Mouse (Mus musculus) CH12.LX (cell line): ENCODE measurements at regions not wholly inside any gene's neighbourhood (a gene's known extent, or its start where the extent isn't known, plus 50 kb on each side); places are given as distances from the start of the nearest gene placed in this dataset.

Source experiments
- DNase-seq: peaks from one replicate; pipeline ENCODE4 v3.0.0-alpha.2; 2013; ENCODE audit errors: extremely low read depth
- H3K27ac ChIP-seq: 2 replicates; pipeline ENCODE4 v1.5.1; 2012; ENCODE audit warnings: low read depth, mild to moderate bottlenecking, control low read depth, moderate library complexity; ENCODE audit not compliant: insufficient read depth
- H3K27me3 ChIP-seq: replicated peaks from 2 replicates; pipeline ENCODE3; 2012; ENCODE audit warnings: inconsistent platforms
- H3K36me3 ChIP-seq, 2 experiments: replicated peaks in 1 of 2; 2 replicates each; pipeline versions ENCODE3 to v1.6.1; 2012; ENCODE audit warnings: inconsistent platforms in 1 of 2, low read length in 1 of 2, mild to moderate bottlenecking in 1 of 2, mixed read lengths in 1 of 2, moderate library complexity in 1 of 2; ENCODE audit not compliant: control insufficient read depth in 1 of 2, insufficient read depth in 1 of 2
- H3K4me1 ChIP-seq, 2 experiments: 2 replicates each; pipeline ENCODE4 v1.6.1; 2012; ENCODE audit warnings: inconsistent platforms in 1 of 2, moderate library complexity in 1 of 2; ENCODE audit not compliant: insufficient read depth in 2 of 2, control insufficient read depth in 1 of 2
- H3K4me2 ChIP-seq: 2 replicates; pipeline ENCODE4 v1.6.1; 2012; ENCODE audit warnings: low read depth, mild to moderate bottlenecking, control low read depth; ENCODE audit not compliant: poor library complexity, insufficient read depth, severe bottlenecking
- H3K4me3 ChIP-seq, 3 experiments: fragments of 150-350 bp in 1 of 3; sonication (generic) in 1 of 3; replicated peaks in 1 of 3; 2 replicates each; pipeline versions ENCODE3 to v1.5.1; 2011 to 2012; ENCODE audit warnings: low read depth in 2 of 3, low read length in 2 of 3, mild to moderate bottlenecking in 2 of 3, moderate library complexity in 2 of 3, control low read depth in 1 of 3, improper control_type of control experiment in 1 of 3, inconsistent platforms in 1 of 3, mixed read lengths in 1 of 3; ENCODE audit not compliant: poor library complexity in 1 of 3
- H3K79me2 ChIP-seq: replicated peaks from 2 replicates; pipeline ENCODE4 v1.6.1; 2012; ENCODE audit warnings: mild to moderate bottlenecking, moderate library complexity; ENCODE audit not compliant: control insufficient read depth, poor library complexity, insufficient read depth, severe bottlenecking; ENCODE audit errors: extremely low read depth
- H3K9ac ChIP-seq: 2 replicates; pipeline ENCODE4 v1.6.1; 2012; ENCODE audit warnings: low read depth, mild to moderate bottlenecking, control low read depth, moderate library complexity; ENCODE audit not compliant: insufficient read depth
- H3K9me3 ChIP-seq: replicated peaks from 2 replicates; pipeline ENCODE3; 2012; ENCODE audit warnings: low read length, inconsistent platforms, mixed read lengths
- BHLHE40 ChIP-seq: IDR thresholded peaks from 2 replicates; pipeline ENCODE4 v1.6.1; 2011; ENCODE audit warnings: mild to moderate bottlenecking, low read depth, low read length, improper control_type of control experiment
- CHD1 ChIP-seq: IDR thresholded peaks from 2 replicates; pipeline ENCODE4 v1.6.1; 2012; ENCODE audit warnings: low read depth, low read length, improper control_type of control experiment, inconsistent platforms
- CHD2 ChIP-seq: IDR thresholded peaks from 2 replicates; pipeline ENCODE4 v1.6.1; 2011; ENCODE audit warnings: low read length, improper control_type of control experiment
- CTCF ChIP-seq, 2 experiments: IDR thresholded peaks in 1 of 2; conservative IDR thresholded peaks in 1 of 2; 2 replicates each; pipeline ENCODE4 v1.5.1; 2011 to 2012; ENCODE audit warnings: low read depth in 2 of 2, low read length in 2 of 2, improper control_type of control experiment in 1 of 2, inconsistent platforms in 1 of 2, mild to moderate bottlenecking in 1 of 2, moderate library complexity in 1 of 2
- E2F4 ChIP-seq: IDR thresholded peaks from 2 replicates; pipeline ENCODE4 v1.6.1; 2011; ENCODE audit warnings: low read depth, low read length, improper control_type of control experiment; ENCODE audit not compliant: insufficient replicate concordance
- ELF1 ChIP-seq: IDR thresholded peaks from 2 replicates; pipeline ENCODE4 v1.6.1; 2014; ENCODE audit warnings: low read depth, mild to moderate bottlenecking, inconsistent platforms, low read length, improper control_type of control experiment
- ETS1 ChIP-seq: conservative IDR thresholded peaks from 2 replicates; pipeline ENCODE4 v1.6.1; 2012; ENCODE audit warnings: low read depth, mild to moderate bottlenecking, inconsistent platforms, low read length, improper control_type of control experiment, moderate library complexity
- HCFC1 ChIP-seq: IDR thresholded peaks from 2 replicates; pipeline ENCODE4 v1.6.1; 2012; ENCODE audit warnings: low read depth, mild to moderate bottlenecking, inconsistent platforms, low read length, improper control_type of control experiment
- IRF4 ChIP-seq: IDR thresholded peaks from 2 replicates; pipeline ENCODE4 v1.6.1; 2014; ENCODE audit warnings: low read depth, mild to moderate bottlenecking, inconsistent platforms, low read length, improper control_type of control experiment
- KAT2A ChIP-seq: IDR thresholded peaks from 2 replicates; pipeline ENCODE4 v1.6.1; 2012; ENCODE audit warnings: low read length, improper control_type of control experiment, inconsistent platforms; ENCODE audit not compliant: insufficient replicate concordance
- MAFK ChIP-seq: IDR thresholded peaks from 2 replicates; pipeline ENCODE4 v1.6.1; 2011; ENCODE audit warnings: low read length, improper control_type of control experiment; ENCODE audit not compliant: insufficient replicate concordance
- MEF2A ChIP-seq: IDR thresholded peaks from 2 replicates; pipeline ENCODE4 v1.6.1; 2014; ENCODE audit warnings: low read depth, mild to moderate bottlenecking, inconsistent platforms, low read length, improper control_type of control experiment, borderline replicate concordance
- NELFE ChIP-seq: IDR thresholded peaks from 2 replicates; pipeline ENCODE4 v1.6.1; 2011; ENCODE audit warnings: low read depth, low read length, improper control_type of control experiment
- NRF1 ChIP-seq: IDR thresholded peaks from 2 replicates; pipeline ENCODE4 v1.6.1; 2014; ENCODE audit warnings: low read depth, mild to moderate bottlenecking, inconsistent platforms, low read length, improper control_type of control experiment, moderate library complexity
- PAX5 ChIP-seq: IDR thresholded peaks from 2 replicates; pipeline ENCODE4 v1.6.1; 2012; ENCODE audit warnings: low read length, inconsistent platforms, mixed read lengths
- POLR2A ChIP-seq: IDR thresholded peaks from 2 replicates; pipeline ENCODE4 v1.6.1; 2011; ENCODE audit warnings: low read depth, mild to moderate bottlenecking, improper control_type of control experiment, low read length
- RCOR1 ChIP-seq: conservative IDR thresholded peaks from 2 replicates; pipeline ENCODE4 v1.6.1; 2012; ENCODE audit warnings: low read depth, mild to moderate bottlenecking, inconsistent platforms, low read length, improper control_type of control experiment
- TBP ChIP-seq: conservative IDR thresholded peaks from 2 replicates; pipeline ENCODE4 v1.6.1; 2011; ENCODE audit warnings: low read depth, low read length, improper control_type of control experiment
- UBTF ChIP-seq: IDR thresholded peaks from 2 replicates; pipeline ENCODE4 v1.6.1; 2012; ENCODE audit warnings: low read depth, mild to moderate bottlenecking, inconsistent platforms, low read length, improper control_type of control experiment, moderate library complexity
- USF2 ChIP-seq: conservative IDR thresholded peaks from 2 replicates; pipeline ENCODE4 v1.6.1; 2011; ENCODE audit warnings: low read depth, low read length, improper control_type of control experiment
- ZC3H11A ChIP-seq: IDR thresholded peaks from 2 replicates; pipeline ENCODE4 v1.6.1; 2012; ENCODE audit warnings: low read depth, mild to moderate bottlenecking, inconsistent platforms, low read length, improper control_type of control experiment
- ZKSCAN1 ChIP-seq: IDR thresholded peaks from 2 replicates; pipeline ENCODE4 v1.6.1; 2012; ENCODE audit warnings: low read depth, inconsistent platforms, low read length, improper control_type of control experiment, borderline replicate concordance
- ZMIZ1 ChIP-seq: IDR thresholded peaks from 2 replicates; pipeline ENCODE4 v1.6.1; 2012; ENCODE audit warnings: low read depth, mild to moderate bottlenecking, inconsistent platforms, low read length, improper control_type of control experiment
- dilution Hi-C: fragments of 300-500 bp; cut with MboI; formaldehyde crosslinking; loops from 2 replicates; pipeline ENCODE4 v1.14.3; 2020; ENCODE audit warnings: low sequenced_read_pairs; ENCODE audit not compliant: extremely low pct_unique_long_range_greater_than_20kb, extremely low pct_ligation_motif_present
- in situ Hi-C: fragments of 300-500 bp; cut with MboI; formaldehyde crosslinking; loops from 3 replicates; pipeline ENCODE4 v1.14.3; 2019; ENCODE audit warnings: low sequenced_read_pairs, low pct_ligation_motif_present, low pct_unique_long_range_greater_than_20kb, mixed read lengths

GRCm38 (mm10) chr17:84844950-84845349 lies 54.4 kb upstream of the Lrpprc start:
- dilution Hi-C loops: no loop called here
- no peak for DNase-seq
- H3K79me2 ChIP-seq: no peaks in the 10 kb centered on the region
- H3K9ac ChIP-seq: no peak overlapping the region
- H3K4me2 ChIP-seq: no peak overlapping the region
- H3K27me3 ChIP-seq: no peaks in the 10 kb centered on the region
- in situ Hi-C loops: loop anchor here (25.0 kb wide), 1 partner anchor 792 kb away; no protein-coding TSS in a partner anchor
- no peak overlapping the region for H3K27ac ChIP-seq
- peaks cover under 1 to 4% of the 10 kb centered on the region in 2 experiments; a peak in 2 of 4 replicates for H3K4me1 ChIP-seq
- TF ChIP-seq CHD1 (no peak), NELFE (no peak), POLR2A (no peak)
- no peak overlapping the region for H3K4me3 ChIP-seq
- H3K36me3 ChIP-seq: no peaks in the 10 kb centered on the region
- H3K9me3 ChIP-seq: no peaks in the 10 kb centered on the region

- H3K27ac ChIP-seq: no peak overlapping the region
- in situ Hi-C loops (loop anchor here (25.0 kb wide), 1 partner anchor 791 kb away; no protein-coding TSS in a partner anchor), dilution Hi-C loops (no loop called here)
Measured at GRCm38 (mm10) chr17:84846141-84846540, 55.6 kb upstream of the Lrpprc start.

GRCm38 (mm10) chr17:84848385-84849030 lies 57.9 kb upstream of the Lrpprc start:
- H3K4me3 ChIP-seq: no peak overlapping the region
- dilution Hi-C loops: no loop called here

More at GRCm38 (mm10) chr17:84846141-84846540, 55.6 kb upstream of the Lrpprc start:
- H3K4me1 ChIP-seq: peaks cover 4 to 11% of the 10 kb centered on the region in 2 experiments; a peak in 3 of 4 replicates
- H3K79me2 ChIP-seq: no peaks in the 10 kb centered on the region
- TF ChIP-seq USF2 (no peak), ELF1 (no peak), PAX5 (no peak), ETS1 (no peak), KAT2A (no peak), BHLHE40 (no peak), CHD2 (no peak), ZMIZ1 (no peak), TBP (no peak), ZKSCAN1 (no peak), NELFE (no peak), ZC3H11A (no peak)
- TF ChIP-seq, all 38 proteins: peak for 0
- H3K27me3 ChIP-seq: no peaks in the 10 kb centered on the region
- no peak overlapping the region for H3K4me3 ChIP-seq
- no peak overlapping the region for H3K9ac ChIP-seq
- no peaks in the 10 kb centered on the region for H3K36me3 ChIP-seq
- DNase-seq: no peak
- no peaks in the 10 kb centered on the region for H3K9me3 ChIP-seq
- H3K4me2 ChIP-seq: no peak overlapping the region

More at GRCm38 (mm10) chr17:84848385-84849030, 57.9 kb upstream of the Lrpprc start:
- Histone ChIP-seq H3K27ac (no peak overlapping the region), H3K79me2 (no peaks in the 10 kb centered on the region)
- TF ChIP-seq HCFC1 (no peak), UBTF (no peak), MAFK (no peak), RCOR1 (no peak), POLR2A (no peak), NRF1 (no peak), E2F4 (no peak), CTCF (conservative IDR thresholded peaks at IDR 0.05 in 1 of 2, IDR thresholded peaks at IDR 0.05 in 1 of 2; ENCODE audit: low read depth in 2 of 2, low read length in 2 of 2) (no peak), ZMIZ1 (no peak), KAT2A (no peak), MEF2A (no peak), IRF4 (no peak), ETS1 (no peak), USF2 (no peak), PAX5 (no peak)
- TF ChIP-seq, all 38 proteins: peak for 0
- Histone ChIP-seq H3K27me3 (no peaks in the 10 kb centered on the region), H3K4me2 (no peak overlapping the region), H3K4me1 (peaks cover 4 to 11% of the 10 kb centered on the region in 2 experiments; a peak in 3 of 4 replicates), H3K9me3 (no peaks in the 10 kb centered on the region), H3K9ac (no peak overlapping the region), H3K36me3 (no peaks in the 10 kb centered on the region)
- DNase-seq: no peak
- in situ Hi-C loops: loop anchor here (25.0 kb wide), 1 partner anchor 789 kb away; no protein-coding TSS in a partner anchor
